ENCODE assay signal across 12 mouse cellular contexts in genomic region chr14:55479629-55480028, GRCm38 (mm10). TPM values are rescaled to one million over a fixed set of nuclear protein-coding genes. Genes with fewer than 3 reads are reported as not detected.
DNase-seq lines count a peak whose midpoint lies in the region; ATAC-seq and TF ChIP-seq lines count a peak whose summit lies in the region.
"Had no signal": no experiment of that assay in that cellular context is flagged by ENCODE, and none has a peak within 500 bp of the region (broad histone marks: within the 10 kb centered on the region; RNA-seq: fewer than 3 reads in every experiment).

No protein-coding gene starts in this region.

- ATAC-seq in lung, embryonic 15.5 days (ENCODE audit: borderline replicate concordance, extremely low read depth, low FRiP score, low TSS enrichment): no peak
- no peak for ATAC-seq in intestine, embryonic 16.5 days

- no peaks in the 10 kb centered on the region for H3K27me3 ChIP-seq in heart, embryonic 10.5 days (ENCODE audit: insufficient read depth, poor library complexity, severe bottlenecking)
- no peaks in the 10 kb centered on the region for H3K27me3 ChIP-seq in lung, embryonic 15.5 days
- no peaks in the 10 kb centered on the region for H3K27me3 ChIP-seq in intestine, embryonic 16.5 days (replicated peaks; ENCODE audit: control insufficient read depth, insufficient read depth, low read length)
- no peaks in the 10 kb centered on the region for H3K27me3 ChIP-seq in myocyte (ENCODE audit: control insufficient read depth, insufficient read depth, insufficient read length)
- H3K27me3 ChIP-seq: neural tube, embryonic 12.5 days had no signal

- no peak for DNase-seq in heart, embryonic 10.5 days (ENCODE audit: low spot score)
- DNase-seq in heart, adult 8-10 months (ENCODE audit: low spot score): no peak
- DNase-seq in lung, postnatal 36 days: no peak
- DNase-seq in cerebellum, adult 11 months: no peak
- no peak for DNase-seq in cerebellum, adult 9-11 months

- peaks cover 13% of the 10 kb centered on the region; the same call in 1 of the 2 replicates for H3K4me1 ChIP-seq in heart, embryonic 10.5 days
- peaks cover 17% of the 10 kb centered on the region; the same call in 1 of the 2 replicates for H3K4me1 ChIP-seq in lung, embryonic 15.5 days
- H3K4me1 ChIP-seq in intestine, embryonic 16.5 days (ENCODE audit: control insufficient read depth, insufficient read depth, low read length): peaks cover 13% of the 10 kb centered on the region
- H3K4me1 ChIP-seq: neural tube, embryonic 12.5 days had no signal

- H3K79me2 ChIP-seq in myocyte (ENCODE audit: control insufficient read depth, insufficient read depth): no peaks in the 10 kb centered on the region

- H3K9me3 ChIP-seq in heart, embryonic 10.5 days: no peaks in the 10 kb centered on the region
- H3K9me3 ChIP-seq in lung, embryonic 15.5 days: no peaks in the 10 kb centered on the region
- no peaks in the 10 kb centered on the region for H3K9me3 ChIP-seq in intestine, embryonic 16.5 days (ENCODE audit: control insufficient read depth, low read length)
- H3K9me3 ChIP-seq: neural tube, embryonic 12.5 days had no signal

- no peak overlapping the region for H3ac ChIP-seq in myocyte (ENCODE audit: control insufficient read depth, insufficient read length)

- peaks cover 12% of the 10 kb centered on the region; the same call in 1 of the 2 replicates for H3K36me3 ChIP-seq in heart, embryonic 10.5 days
- H3K36me3 ChIP-seq in lung, embryonic 15.5 days: peaks cover 6% of the 10 kb centered on the region; the same call in 1 of the 2 replicates
- H3K36me3 ChIP-seq in intestine, embryonic 16.5 days (ENCODE audit: control insufficient read depth, insufficient read depth, low read length): 0 out of 2 replicates have a peak, but pooled peaks cover 2% of the 10 kb centered on the region
- H3K36me3 ChIP-seq in myocyte (ENCODE audit: control insufficient read depth, insufficient read depth): no peaks in the 10 kb centered on the region
- H3K36me3 ChIP-seq: neural tube, embryonic 12.5 days had no signal

- H3K4me2 ChIP-seq in lung, embryonic 15.5 days: peak overlapping the region; percentile 65
- H3K4me2 ChIP-seq in intestine, embryonic 16.5 days (ENCODE audit: low read depth, low read length): peak overlapping the region; percentile 80
- peak overlapping the region; percentile 86 for H3K4me2 ChIP-seq in myocyte (ENCODE audit: low read depth)

- no peak overlapping the region for H3K27ac ChIP-seq in heart, embryonic 10.5 days
- no peak overlapping the region for H3K27ac ChIP-seq in lung, embryonic 15.5 days
- H3K27ac ChIP-seq in intestine, embryonic 16.5 days (ENCODE audit: low read length): no peak overlapping the region
- H3K27ac ChIP-seq: neural tube, embryonic 12.5 days had no signal

- peak overlapping the region; percentile 76; the same call in 1 of the 2 replicates for H3K4me3 ChIP-seq in heart, embryonic 10.5 days
- peak overlapping the region; percentile 61; the same call in 1 of the 2 replicates for H3K4me3 ChIP-seq in lung, embryonic 15.5 days
- H3K4me3 ChIP-seq in intestine, embryonic 16.5 days (ENCODE audit: low read length): peak overlapping the region; percentile 69
- peak overlapping the region; percentile 65 for H3K4me3 ChIP-seq in myocyte

- TF ChIP-seq POLR2A in myocyte (IDR thresholded peaks at IDR 0.05; ENCODE audit: insufficient read length, low read depth): no peak

- WGBS in heart, embryonic 10.5 days: 89% methylated on average over 10 of the region's 10 CpGs
- WGBS in lung, embryonic 15.5 days: 90% methylated on average over 10 of the region's 10 CpGs
- WGBS in intestine, embryonic 16.5 days: 86% methylated on average over 10 of the region's 10 CpGs

- H3K9ac ChIP-seq in lung, embryonic 15.5 days: peak overlapping the region; percentile 71; the same call in 1 of the 2 replicates
- 0 out of 2 replicates have a peak overlapping the region, but pooled peaks have one; percentile 21 for H3K9ac ChIP-seq in intestine, embryonic 16.5 days (ENCODE audit: low read depth, low read length)

TF ChIP-seq in myocyte, 11 proteins besides CTCF, POLR2A, EP300 and RAD21:
- TF ChIP-seq E2F4 (IDR thresholded peaks at IDR 0.05; ENCODE audit: insufficient read depth): no peak

RNA-seq across cellular contexts. Expression of gene Dhrs4, which starts 1.1 kb away (rescaled TPM):
- polyA plus RNA-seq in heart, embryonic 10.5 days (2016; fragmentation: Nextera tagmentation; extraction: Ambion mirVana): 62.6 and 85.5 TPM in 2 replicates
- 100 to 1,000 TPM; 132 to 160 (median 146) TPM for total RNA-seq in heart, adult 8-10 months (2022)
- polyA plus RNA-seq in lung, embryonic 15.5 days (2015; fragmentation: Nextera tagmentation; extraction: Ambion mirVana): 112 and 114 TPM in 2 replicates
- polyA plus RNA-seq in intestine, embryonic 16.5 days (2015; fragmentation: Nextera tagmentation; extraction: Ambion mirVana): 165 and 167 TPM in 2 replicates
- 29.6 TPM for polyA plus RNA-seq in myocyte (2012; fragmentation: generic; extraction: Trizol)

RNA-seq across cellular contexts. Expression of gene Carmil3, which starts 10.8 kb away (rescaled TPM):
- 1.5 and 3.3 TPM in 2 replicates for polyA plus RNA-seq in heart, embryonic 10.5 days (2016; fragmentation: Nextera tagmentation; extraction: Ambion mirVana)
- 1 to 10 TPM; 2.4 to 3.6 (median 2.4) TPM for total RNA-seq in heart, adult 8-10 months (2022)
- 1.3 and 1.6 TPM in 2 replicates for polyA plus RNA-seq in lung, embryonic 15.5 days (2015; fragmentation: Nextera tagmentation; extraction: Ambion mirVana)
- 1.0 TPM in 2 replicates for polyA plus RNA-seq in intestine, embryonic 16.5 days (2015; fragmentation: Nextera tagmentation; extraction: Ambion mirVana)
- polyA plus RNA-seq in myocyte (2012; fragmentation: generic; extraction: Trizol): 0.08 TPM
- polyA plus RNA-seq: CD4-positive, CD25-positive, alpha-beta regulatory T cell, adult 4 months had no signal

RNA-seq across cellular contexts. Expression of gene Cpne6, which starts 30.6 kb away (rescaled TPM):
- 0.36 and 0.41 TPM in 2 replicates for polyA plus RNA-seq in heart, embryonic 10.5 days (2016; fragmentation: Nextera tagmentation; extraction: Ambion mirVana)
- total RNA-seq in heart, adult 8-10 months (2022): under 1 TPM in 1 of 4 experiments, not detected in 3; 0.12 TPM
- polyA plus RNA-seq in lung, embryonic 15.5 days (2015; fragmentation: Nextera tagmentation; extraction: Ambion mirVana): 0.11 and 0.23 TPM in 2 replicates
- polyA plus RNA-seq in intestine, embryonic 16.5 days (2015; fragmentation: Nextera tagmentation; extraction: Ambion mirVana): 0.61 TPM in 2 replicates
- not detected for polyA plus RNA-seq in myocyte (2012; fragmentation: generic; extraction: Trizol)
- total RNA-seq: heart, adult 2 months; megakaryocyte, adult 5-6 weeks had no signal
- polyA plus RNA-seq: CD4-positive, CD25-positive, alpha-beta regulatory T cell, adult 4 months had no signal

RNA-seq across cellular contexts. Expression of gene Nrl, which starts 45.2 kb away (rescaled TPM):
- not detected in 2 replicates for polyA plus RNA-seq in heart, embryonic 10.5 days (2016; fragmentation: Nextera tagmentation; extraction: Ambion mirVana)
- total RNA-seq in heart, adult 8-10 months (2022): not detected
- not detected in 2 replicates for polyA plus RNA-seq in lung, embryonic 15.5 days (2015; fragmentation: Nextera tagmentation; extraction: Ambion mirVana)
- polyA plus RNA-seq in intestine, embryonic 16.5 days (2015; fragmentation: Nextera tagmentation; extraction: Ambion mirVana): not detected in 2 replicates
- not detected for polyA plus RNA-seq in myocyte (2012; fragmentation: generic; extraction: Trizol)
- total RNA-seq: heart, adult 2 months; megakaryocyte, adult 5-6 weeks had no signal
- polyA plus RNA-seq: heart, adult 2 months had no signal
